Mouse (Mus musculus) liver, postnatal 0 days (tissue): ENCODE measurements around the gene Adamts8.

Experiments
- CTCF ChIP-seq: sonication (generic); IDR thresholded peaks from 2 replicates; pipeline ENCODE4 v1.5.1; 2016; ENCODE audit warnings: antibody characterized with exemption, low read depth
- EP300 ChIP-seq: IDR thresholded peaks from 2 replicates; pipeline ENCODE4 v1.6.1; 2016; ENCODE audit warnings: antibody characterized with exemption, low read depth, mild to moderate bottlenecking

DNA sequence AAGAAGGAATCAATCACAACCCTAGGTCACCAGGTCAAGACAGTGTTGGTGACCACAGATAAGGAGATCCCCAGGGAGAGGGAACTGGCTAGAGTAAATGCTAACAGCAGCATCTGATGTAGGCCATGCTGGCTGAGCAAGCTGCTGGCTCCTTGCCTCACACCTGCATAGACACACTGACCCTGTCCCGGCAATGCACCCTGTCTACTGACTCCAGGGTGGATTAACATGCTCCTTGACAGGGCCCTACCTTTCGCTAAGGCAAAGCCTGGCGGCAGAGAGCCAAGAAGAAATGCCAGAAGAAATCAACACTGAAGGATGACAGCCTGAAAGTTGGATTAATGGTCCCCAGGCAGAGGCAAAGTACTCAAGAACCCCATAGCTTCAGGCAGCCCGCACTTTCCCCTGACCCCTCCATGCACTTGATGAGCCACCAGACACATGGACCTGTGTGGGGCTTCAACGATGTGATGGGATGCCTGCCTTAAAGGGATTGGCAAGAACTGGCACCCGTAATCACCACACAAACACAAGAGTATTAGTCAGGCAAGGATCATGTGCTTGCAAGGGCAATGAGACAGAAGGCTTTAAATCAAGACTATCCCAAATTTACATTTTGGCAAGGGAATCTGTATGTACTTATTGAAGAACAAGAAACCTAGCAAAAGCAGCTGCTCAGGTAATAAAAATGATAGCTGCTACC lies 25.9 kb upstream of the Adamts8 start:
- no peak for TF ChIP-seq CTCF
- no peak for TF ChIP-seq EP300
